Mouse (Mus musculus): Measurements from ENCODE around the gene Slc37a2.

DNA sequence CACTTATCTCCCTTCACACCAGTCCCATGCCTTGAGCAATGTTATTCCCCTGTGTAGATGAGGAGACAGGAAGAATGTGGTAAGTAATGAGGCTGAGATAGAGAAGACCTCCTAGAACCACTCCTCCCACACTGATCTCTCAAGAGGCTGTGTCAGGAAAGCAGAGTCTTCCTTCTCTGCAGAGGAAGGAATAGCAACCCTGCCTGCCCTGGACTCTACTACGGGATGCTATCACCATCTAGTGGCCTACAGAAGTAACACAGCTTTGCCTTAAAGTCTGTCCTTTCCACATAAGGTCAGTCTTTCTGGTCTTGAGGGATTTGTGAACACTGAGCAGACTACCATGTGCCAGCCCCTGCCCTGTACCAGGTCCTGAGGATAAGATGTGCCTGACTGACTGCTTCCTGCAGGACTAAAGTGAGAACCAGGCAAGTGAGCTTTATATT lies 25.6 kb downstream of the Slc37a2 start:
- TF ChIP-seq CTCF (IDR thresholded peaks at IDR 0.05; ENCODE audit: extremely low read depth, insufficient read length, insufficient replicate concordance, low read depth, low read length) (peak; percentile 50; the same call in 1 of the 2 replicates), POLR2A (IDR thresholded peaks at IDR 0.05; ENCODE audit: low read depth, low read length) (no peak)

Measured in small intestine, adult 2 months (tissue).